Mouse (Mus musculus): ENCODE measurements around the gene Tecpr1. TPM values are rescaled to one million over a fixed set of nuclear protein-coding genes. Genes with fewer than 3 reads are reported as not detected.

The Tecpr1 gene
- polyA plus RNA-seq, 1 experiment: 13.2 TPM

GRCm38 (mm10) chr5:144162080-144162812, 61.2 kb downstream of the Tecpr1 start:
- H3K4me3 ChIP-seq (replicated peaks): no peak overlapping the region
- H3K36me3 ChIP-seq (replicated peaks; ENCODE audit: low read length): peaks cover 74% of the 10 kb centered on the region
- H3K27me3 ChIP-seq (replicated peaks): no peaks in the 10 kb centered on the region
- peaks cover 22% of the 10 kb centered on the region for H3K4me1 ChIP-seq
- no peak for TF ChIP-seq GATA1 (IDR thresholded peaks at IDR 0.05; ENCODE audit: borderline replicate concordance, low read length)
- TF ChIP-seq FLI1 (IDR thresholded peaks at IDR 0.05; ENCODE audit: low read length): no peak
- no peaks in the 10 kb centered on the region for H3K9me3 ChIP-seq

GRCm38 (mm10) chr5:144159137-144159536, 64.3 kb downstream of the Tecpr1 start:
- H3K36me3 ChIP-seq (replicated peaks; ENCODE audit: low read length): peaks cover 62% of the 10 kb centered on the region
- peaks cover 9% of the 10 kb centered on the region for H3K4me1 ChIP-seq
- no peak for TF ChIP-seq FLI1 (IDR thresholded peaks at IDR 0.05; ENCODE audit: low read length)
- H3K9me3 ChIP-seq: no peaks in the 10 kb centered on the region
- H3K4me3 ChIP-seq (replicated peaks): no peak overlapping the region
- H3K27me3 ChIP-seq (replicated peaks): no peaks in the 10 kb centered on the region

DNA sequence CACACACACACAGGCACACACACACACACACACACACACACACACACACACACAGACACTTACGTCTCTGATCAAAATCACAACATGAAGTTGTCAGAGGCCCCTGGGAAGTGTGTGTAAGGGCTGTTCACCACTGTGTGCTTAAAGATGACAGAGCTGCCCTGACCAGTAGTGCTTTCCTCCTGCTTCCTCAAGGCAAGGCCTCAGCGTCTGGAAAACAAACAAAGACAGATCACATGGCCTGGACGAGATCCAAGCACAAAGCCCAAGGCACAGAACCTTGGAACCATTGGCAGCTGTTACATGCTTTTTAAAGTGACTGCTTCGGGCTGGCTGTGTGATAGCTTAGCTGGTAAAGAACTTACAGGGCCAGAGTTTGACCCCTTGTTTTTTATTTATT, 64.8 kb downstream of the Tecpr1 start:
- Histone ChIP-seq H3K4me1 (peaks cover 6% of the 10 kb centered on the region), H3K36me3 (replicated peaks; ENCODE audit: low read length) (peaks cover 58% of the 10 kb centered on the region), H3K4me3 (replicated peaks) (no peak overlapping the region), H3K9me3 (no peaks in the 10 kb centered on the region), H3K27me3 (replicated peaks) (no peaks in the 10 kb centered on the region)
- TF ChIP-seq GATA1 (IDR thresholded peaks at IDR 0.05; ENCODE audit: borderline replicate concordance, low read length) (no peak), FLI1 (IDR thresholded peaks at IDR 0.05; ENCODE audit: low read length) (no peak)

DNA sequence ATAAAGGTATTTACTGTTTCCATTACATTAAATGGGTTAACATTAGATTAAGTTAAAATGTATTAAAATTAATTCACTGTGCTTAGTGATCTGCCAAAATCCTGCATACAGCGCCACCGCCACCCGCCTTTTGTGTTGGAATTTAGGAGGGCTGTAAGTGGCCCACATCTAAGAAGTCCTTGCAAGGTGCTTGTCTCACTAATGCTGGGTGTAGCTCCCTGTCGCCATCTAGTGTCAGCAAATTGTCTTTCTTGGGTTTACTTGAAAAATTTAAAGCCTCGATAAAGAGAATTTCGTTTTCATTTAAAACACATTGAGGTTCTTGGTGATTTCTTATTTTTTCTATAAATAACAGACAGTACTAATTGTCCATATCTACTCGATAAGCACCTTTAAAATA, 68.9 kb downstream of the Tecpr1 start:
- no peak overlapping the region for H3K4me3 ChIP-seq (replicated peaks)
- H3K4me1 ChIP-seq: no peaks in the 10 kb centered on the region
- TF ChIP-seq GATA1 (IDR thresholded peaks at IDR 0.05; ENCODE audit: borderline replicate concordance, low read length) (no peak), FLI1 (IDR thresholded peaks at IDR 0.05; ENCODE audit: low read length) (no peak)
- H3K9me3 ChIP-seq: no peaks in the 10 kb centered on the region
- no peaks in the 10 kb centered on the region for H3K27me3 ChIP-seq (replicated peaks)
- peaks cover 63% of the 10 kb centered on the region for H3K36me3 ChIP-seq (replicated peaks; ENCODE audit: low read length)

- TF ChIP-seq GATA1 (IDR thresholded peaks at IDR 0.05; ENCODE audit: borderline replicate concordance, low read length): no peak
- no peak for TF ChIP-seq FLI1 (IDR thresholded peaks at IDR 0.05; ENCODE audit: low read length)
- Histone ChIP-seq H3K9me3 (no peaks in the 10 kb centered on the region), H3K4me3 (replicated peaks) (no peak overlapping the region), H3K4me1 (no peaks in the 10 kb centered on the region), H3K27me3 (replicated peaks) (no peaks in the 10 kb centered on the region), H3K36me3 (replicated peaks; ENCODE audit: low read length) (peaks cover 61% of the 10 kb centered on the region)
Observed at GRCm38 (mm10) chr5:144151270-144151669, 72.1 kb downstream of the Tecpr1 start.

- TF ChIP-seq FLI1 (IDR thresholded peaks at IDR 0.05; ENCODE audit: low read length): no peak
- no peak for TF ChIP-seq GATA1 (IDR thresholded peaks at IDR 0.05; ENCODE audit: borderline replicate concordance, low read length)
- Histone ChIP-seq H3K27me3 (replicated peaks) (no peaks in the 10 kb centered on the region), H3K4me3 (replicated peaks) (no peak overlapping the region), H3K9me3 (no peaks in the 10 kb centered on the region), H3K4me1 (no peaks in the 10 kb centered on the region), H3K36me3 (replicated peaks; ENCODE audit: low read length) (peaks cover 72% of the 10 kb centered on the region)
Observed at GRCm38 (mm10) chr5:144149530-144149929, 73.9 kb downstream of the Tecpr1 start.

GRCm38 (mm10) chr5:144146898-144147297, 76.5 kb downstream of the Tecpr1 start:
- H3K9me3 ChIP-seq: no peaks in the 10 kb centered on the region
- H3K36me3 ChIP-seq (replicated peaks; ENCODE audit: low read length): peaks cover 71% of the 10 kb centered on the region
- no peaks in the 10 kb centered on the region for H3K4me1 ChIP-seq
- TF ChIP-seq FLI1 (IDR thresholded peaks at IDR 0.05; ENCODE audit: low read length): no peak
- no peak for TF ChIP-seq GATA1 (IDR thresholded peaks at IDR 0.05; ENCODE audit: borderline replicate concordance, low read length)
- no peak overlapping the region for H3K4me3 ChIP-seq (replicated peaks)
- no peaks in the 10 kb centered on the region for H3K27me3 ChIP-seq (replicated peaks)

Other genes with a start within 250 kb of the Tecpr1 start
- 17.2 and 33.1 TPM in 2 replicates for gene Ccz1, start 208.7 kb downstream of the Tecpr1 start, polyA plus RNA-seq (2012; ENCODE audit: insufficient read depth, low replicate concordance)
- not detected in 2 replicates for gene Ocm, start 196.9 kb downstream of the Tecpr1 start, polyA plus RNA-seq (2012; ENCODE audit: insufficient read depth, low replicate concordance)
- gene Lmtk2, start 123.2 kb downstream of the Tecpr1 start, polyA plus RNA-seq (2012; ENCODE audit: insufficient read depth, low replicate concordance): 2.0 and 2.8 TPM in 2 replicates
- 0.15 and 0.63 TPM in 2 replicates for gene Bhlha15, start 33.3 kb downstream of the Tecpr1 start, polyA plus RNA-seq (2012; ENCODE audit: insufficient read depth, low replicate concordance)
- 100 and 157 TPM in 2 replicates for gene Bri3, start 20.8 kb upstream of the Tecpr1 start, polyA plus RNA-seq (2012; ENCODE audit: insufficient read depth, low replicate concordance)
- gene Baiap2l1, start 134.5 kb upstream of the Tecpr1 start, polyA plus RNA-seq (2012; ENCODE audit: insufficient read depth, low replicate concordance): not detected in 2 replicates